In the genomic region with DNA sequence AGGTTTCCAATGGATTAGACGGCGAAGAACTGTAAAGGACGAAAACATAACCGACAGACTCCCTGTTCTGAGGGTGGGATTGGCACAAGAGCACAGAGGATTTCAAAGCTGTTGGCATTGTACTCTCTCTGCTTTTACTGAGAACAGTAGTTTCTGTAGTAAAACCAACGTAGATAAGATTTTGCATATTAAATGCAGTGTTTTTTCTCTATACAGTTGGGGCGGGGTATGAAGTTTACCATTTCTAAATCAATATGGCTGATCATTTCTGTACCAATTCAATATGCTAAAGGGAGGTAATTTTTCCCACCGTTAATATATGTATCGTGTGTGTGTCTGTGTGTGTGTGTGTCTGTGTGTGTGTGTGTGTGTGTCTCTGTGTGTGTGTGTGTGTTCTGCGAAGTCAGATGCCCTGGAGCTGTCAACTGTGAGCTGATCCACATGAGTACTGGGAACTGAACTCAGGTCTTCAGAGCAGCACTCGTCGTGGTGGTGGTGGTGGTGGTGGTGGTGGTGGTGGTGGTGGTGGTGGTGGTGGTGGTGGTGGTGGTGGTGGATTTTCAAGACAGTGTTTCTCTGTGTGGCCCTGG, we compare ENCODE assay signal across 8 mouse cellular contexts. TPM values are rescaled to one million over a fixed set of nuclear protein-coding genes. Genes with fewer than 3 reads are reported as not detected.
DNase-seq lines count a peak whose midpoint lies in the region; ATAC-seq and TF ChIP-seq lines count a peak whose summit lies in the region.

No protein-coding gene starts in this region.

- H3K36me3 ChIP-seq in heart, postnatal 0 days (replicated peaks; ENCODE audit: control insufficient read depth, insufficient read depth, low read length), result no peaks in the 10 kb centered on the region
- no peaks in the 10 kb centered on the region for H3K36me3 ChIP-seq in hindbrain, embryonic 16.5 days (ENCODE audit: control insufficient read depth, insufficient read depth, low read length)
- no peaks in the 10 kb centered on the region for H3K36me3 ChIP-seq in midbrain, embryonic 13.5 days

- no peak for ATAC-seq in heart, postnatal 0 days (ENCODE audit: insufficient read depth, low read depth)
- no peak; the same call in 1 of the 2 replicates for ATAC-seq in hindbrain, embryonic 16.5 days
- peak; percentile 53 for ATAC-seq in midbrain, embryonic 13.5 days

- no peak for TF ChIP-seq POLR2A in bone marrow macrophage, adult 2 months (IDR thresholded peaks at IDR 0.05; ENCODE audit: borderline replicate concordance, low read depth, low read length)

- no peak for TF ChIP-seq CTCF in heart, postnatal 0 days (IDR thresholded peaks at IDR 0.05; ENCODE audit: low read depth)
- TF ChIP-seq CTCF in bone marrow macrophage, adult 2 months (IDR thresholded peaks at IDR 0.05; ENCODE audit: low read depth, low read length), result no peak

- intact Hi-C loops in left cerebral cortex, postnatal 36 days (cut with DNase I), result no loop called here

- no peaks in the 10 kb centered on the region for H3K4me1 ChIP-seq in heart, postnatal 0 days (ENCODE audit: control insufficient read depth, insufficient read depth)
- H3K4me1 ChIP-seq in bone marrow macrophage, adult 2 months (ENCODE audit: control insufficient read depth, insufficient read depth, low read length), result peaks cover 15% of the 10 kb centered on the region
- H3K4me1 ChIP-seq in hindbrain, embryonic 16.5 days (ENCODE audit: control insufficient read depth, insufficient read depth, low read depth, low read length), result no peaks in the 10 kb centered on the region
- H3K4me1 ChIP-seq in midbrain, embryonic 13.5 days (replicated peaks), result no peaks in the 10 kb centered on the region

- H3K27ac ChIP-seq in heart, postnatal 0 days (ENCODE audit: low read depth), result peak overlapping the region; percentile 33
- H3K27ac ChIP-seq in bone marrow macrophage, adult 2 months (ENCODE audit: insufficient read depth, low read depth, low read length), result peak overlapping the region; percentile 44
- peak overlapping the region; percentile 90 for H3K27ac ChIP-seq in hindbrain, embryonic 16.5 days (ENCODE audit: low read depth, low read length)
- H3K27ac ChIP-seq in midbrain, embryonic 13.5 days, result peak overlapping the region; percentile 87

- no peak for TF ChIP-seq EP300 in heart, postnatal 0 days (IDR thresholded peaks at IDR 0.05; ENCODE audit: low read depth)

- no peaks in the 10 kb centered on the region for H3K9me3 ChIP-seq in heart, postnatal 0 days (replicated peaks; ENCODE audit: control insufficient read depth, low read length)
- no peaks in the 10 kb centered on the region for H3K9me3 ChIP-seq in hindbrain, embryonic 16.5 days (ENCODE audit: control insufficient read depth, low read length)
- H3K9me3 ChIP-seq in midbrain, embryonic 13.5 days, result no peaks in the 10 kb centered on the region

- H3K4me2 ChIP-seq in heart, postnatal 0 days (ENCODE audit: low read depth, low read length), result peak overlapping the region; percentile 55
- H3K4me2 ChIP-seq in hindbrain, embryonic 16.5 days (ENCODE audit: low read length), result peak overlapping the region; percentile 66
- peak overlapping the region; percentile 57 for H3K4me2 ChIP-seq in midbrain, embryonic 13.5 days (replicated peaks)

- H3K27me3 ChIP-seq in heart, postnatal 0 days (ENCODE audit: control insufficient read depth, insufficient read depth, low read length), result no peaks in the 10 kb centered on the region
- no peaks in the 10 kb centered on the region for H3K27me3 ChIP-seq in hindbrain, embryonic 16.5 days (replicated peaks; ENCODE audit: control insufficient read depth, insufficient read depth, low read length)
- no peaks in the 10 kb centered on the region for H3K27me3 ChIP-seq in midbrain, embryonic 13.5 days

- 27% methylated on average over 11 of the region's 11 CpGs for WGBS in heart, postnatal 0 days
- 14% methylated on average over 11 of the region's 11 CpGs for WGBS in hindbrain, embryonic 16.5 days
- WGBS in midbrain, embryonic 13.5 days, result 28% methylated on average over 11 of the region's 11 CpGs

- peak overlapping the region; percentile 33 for H3K4me3 ChIP-seq in heart, postnatal 0 days (ENCODE audit: low read depth, low read length)
- H3K4me3 ChIP-seq in bone marrow macrophage, adult 2 months (ENCODE audit: insufficient read depth, low read length), result peak overlapping the region; percentile 55
- peak overlapping the region; percentile 42 for H3K4me3 ChIP-seq in hindbrain, embryonic 16.5 days (ENCODE audit: low read length)
- peak overlapping the region; percentile 42 for H3K4me3 ChIP-seq in midbrain, embryonic 13.5 days (replicated peaks)

- DNase-seq in heart, postnatal 0 days (ENCODE audit: low spot score), result no peak
- DNase-seq in heart, adult 9 months (ENCODE audit: low spot score in 2 of 2), result no peak
- no peak for DNase-seq in retina, postnatal 1 day
- DNase-seq in left cerebral cortex, postnatal 36 days (ENCODE audit: low spot score in 2 of 2), result no peak
- no peak for DNase-seq in spleen, postnatal 4 days (ENCODE audit: low spot score in 2 of 2)

- H3K9ac ChIP-seq in heart, postnatal 0 days (replicated peaks; ENCODE audit: low read depth, low read length), result peak overlapping the region; percentile 45
- peak overlapping the region; percentile 68 for H3K9ac ChIP-seq in hindbrain, embryonic 16.5 days (ENCODE audit: low read depth, low read length)
- H3K9ac ChIP-seq in midbrain, embryonic 13.5 days (replicated peaks), result peak overlapping the region; percentile 70

RNA-seq across cellular contexts. Expression of a gene that starts 7.1 kb away (rescaled TPM):
- total RNA-seq in heart, postnatal 0 days (2014; rRNA removed; ENCODE audit: low replicate concordance), result 1.8 and 7.7 TPM in 2 replicates
- 5.7 and 5.8 TPM in 2 replicates for polyA plus RNA-seq in heart, postnatal 0 days (2015; fragmentation: Nextera tagmentation; extraction: Ambion mirVana)
- 2.9 TPM in 2 replicates for polyA plus RNA-seq in bone marrow macrophage, adult 2 months (2012; ENCODE audit: insufficient read depth, insufficient read length, missing spikeins)
- polyA plus RNA-seq in hindbrain, embryonic 16.5 days (2015; fragmentation: Nextera tagmentation; extraction: Ambion mirVana), result 7.7 and 8.3 TPM in 2 replicates
- polyA plus RNA-seq in midbrain, embryonic 13.5 days (2015; fragmentation: Nextera tagmentation; extraction: Ambion mirVana), result 4.8 and 5.6 TPM in 2 replicates
- total RNA-seq in left cerebral cortex, postnatal 36 days (2021), result 1 to 10 TPM; 2.5 to 4.2 TPM

Comparison
In these comparisons a context has a peak if more than half of its experiments do, and no peak if none do; other contexts are left out.
1. H3K27ac ChIP-seq: peak in every context shown above with its lines; median percentile 90 in hindbrain, embryonic 16.5 days; 87 in midbrain, embryonic 13.5 days; 44 in bone marrow macrophage, adult 2 months; 33 in heart, postnatal 0 days.